Mouse (Mus musculus): ENCODE data around the gene Kctd12b.
"Not testable (repeated sequence)": the region's sequence is repeated elsewhere in the genome, so short reads cannot be mapped to it uniquely, and the experiment has no call there.

Kctd12b gene

GRCm38 (mm10) chrX:153695782-153696395, at the start of gene Kctd12b:
Gene Kctd12b, minus strand, starts transcription at chrX:153696391.
- DNase-seq (ENCODE audit: extremely low spot score, low spot score), result peak; percentile 17

GRCm38 (mm10) chrX:153742493-153742892, 46.3 kb upstream of the Kctd12b start:
- no peak for DNase-seq (ENCODE audit: extremely low spot score, low spot score)

GRCm38 (mm10) chrX:153735697-153736096, 39.5 kb upstream of the Kctd12b start:
- no peak for DNase-seq (ENCODE audit: extremely low spot score, low spot score)

GRCm38 (mm10) chrX:153724400-153724799, 28.2 kb upstream of the Kctd12b start:
- DNase-seq (ENCODE audit: extremely low spot score, low spot score), result peak; percentile 17

- DNase-seq (ENCODE audit: extremely low spot score, low spot score), result peak; percentile 57
These were observed 27.1 kb upstream of the Kctd12b start, which contains the start of gene Nbdy for GRCm38 (mm10) chrX:153723110-153723916. Gene Nbdy, plus strand, starts transcription at chrX:153723590.

- DNase-seq (ENCODE audit: extremely low spot score, low spot score), result no peak
These were observed 23.4 kb upstream of the Kctd12b start for GRCm38 (mm10) chrX:153719602-153720001.

GRCm38 (mm10) chrX:153716716-153717115, 20.5 kb upstream of the Kctd12b start:
- DNase-seq (ENCODE audit: extremely low spot score, low spot score), result no peak

GRCm38 (mm10) chrX:153707735-153708134, 11.5 kb upstream of the Kctd12b start:
- DNase-seq (ENCODE audit: extremely low spot score, low spot score), result no peak

- no peak for DNase-seq (ENCODE audit: extremely low spot score, low spot score)
These were observed 4.3 kb upstream of the Kctd12b start for GRCm38 (mm10) chrX:153700463-153700862.

- DNase-seq (ENCODE audit: extremely low spot score, low spot score), result not testable (repeated sequence)
These were observed 28.0 kb downstream of the Kctd12b start for GRCm38 (mm10) chrX:153668233-153668632.

- no peak for DNase-seq (ENCODE audit: extremely low spot score, low spot score)
These were observed 31.3 kb downstream of the Kctd12b start for GRCm38 (mm10) chrX:153664903-153665302.

GRCm38 (mm10) chrX:153656949-153657348, 39.2 kb downstream of the Kctd12b start:
- no peak for DNase-seq (ENCODE audit: extremely low spot score, low spot score)

GRCm38 (mm10) chrX:153640615-153641014, 55.6 kb downstream of the Kctd12b start:
- DNase-seq (ENCODE audit: extremely low spot score, low spot score), result no peak

GRCm38 (mm10) chrX:153636247-153636646, 59.9 kb downstream of the Kctd12b start:
- DNase-seq (ENCODE audit: extremely low spot score, low spot score), result no peak
